Mouse (Mus musculus) liver, embryonic 15.5 days (tissue): ENCODE data around the gene Abhd10. TPM values are rescaled to one million over a fixed set of nuclear protein-coding genes. Genes with fewer than 3 reads are reported as not detected.
A peak's percentile ranks its signal among the peaks of the same experiment; 100 is the strongest.

ENCODE experiments used
- ATAC-seq: fragments of 200-750 bp; cut with Nextera tagmentation; 2 replicates; pipeline ENCODE4 v1.8.0; 2017; ENCODE audit warnings: moderate number of reproducible peaks, mild to moderate bottlenecking, moderate library complexity; ENCODE audit not compliant: insufficient read depth
- H3K27ac ChIP-seq: fragments of 300-500 bp; sonication (generic); replicated peaks from 2 replicates; pipeline ENCODE4 v1.5.1; 2015; ENCODE audit warnings: mild to moderate bottlenecking, inconsistent platforms
- H3K27me3 ChIP-seq: fragments of 300-500 bp; sonication (generic); 2 replicates; pipeline ENCODE4 v1.6.1; 2015; ENCODE audit warnings: mild to moderate bottlenecking, inconsistent platforms
- H3K36me3 ChIP-seq: fragments of 300-500 bp; sonication (generic); replicated peaks from 2 replicates; pipeline ENCODE4 v1.6.1; 2015; ENCODE audit warnings: moderate library complexity, mild to moderate bottlenecking, inconsistent platforms
- H3K4me1 ChIP-seq: fragments of 300-500 bp; sonication (generic); replicated peaks from 2 replicates; pipeline ENCODE4 v1.6.1; 2015; ENCODE audit warnings: inconsistent platforms
- H3K4me2 ChIP-seq: fragments of 300-500 bp; sonication (generic); 2 replicates; pipeline ENCODE4 v1.6.1; 2015; ENCODE audit warnings: moderate library complexity, mild to moderate bottlenecking, inconsistent platforms
- H3K4me3 ChIP-seq: fragments of 300-500 bp; sonication (generic); replicated peaks from 2 replicates; pipeline ENCODE4 v1.5.1; 2015; ENCODE audit warnings: mild to moderate bottlenecking, inconsistent platforms
- H3K9ac ChIP-seq: fragments of 300-500 bp; sonication (generic); 2 replicates; pipeline ENCODE4 v1.6.1; 2015; ENCODE audit warnings: moderate library complexity, mild to moderate bottlenecking, inconsistent platforms
- H3K9me3 ChIP-seq: fragments of 300-500 bp; sonication (generic); replicated peaks from 2 replicates; pipeline ENCODE4 v1.6.1; 2016; ENCODE audit warnings: inconsistent platforms
- WGBS: fragments of 180-500 bp; shearing (Covaris S2); methylation state at CpG from one replicate; pipeline ENCODE4 v1.1.7; 2015; ENCODE audit warnings: mixed read lengths; ENCODE audit not compliant: insufficient replicate concordance; 5-methylcytosine and 5-hydroxymethylcytosine counted together
- polyA plus RNA-seq: library from polyadenylated mRNA; unstranded; fragments of >200 nt; fragmentation: Nextera tagmentation; extraction: Ambion mirVana; gene quantifications from 2 replicates; pipeline ENCODE4 v1.2.1, GENCODE M21; 2015

Abhd10 gene
- polyA plus RNA-seq, 1 experiment from 2014 or later = 15.9 TPM

DNA sequence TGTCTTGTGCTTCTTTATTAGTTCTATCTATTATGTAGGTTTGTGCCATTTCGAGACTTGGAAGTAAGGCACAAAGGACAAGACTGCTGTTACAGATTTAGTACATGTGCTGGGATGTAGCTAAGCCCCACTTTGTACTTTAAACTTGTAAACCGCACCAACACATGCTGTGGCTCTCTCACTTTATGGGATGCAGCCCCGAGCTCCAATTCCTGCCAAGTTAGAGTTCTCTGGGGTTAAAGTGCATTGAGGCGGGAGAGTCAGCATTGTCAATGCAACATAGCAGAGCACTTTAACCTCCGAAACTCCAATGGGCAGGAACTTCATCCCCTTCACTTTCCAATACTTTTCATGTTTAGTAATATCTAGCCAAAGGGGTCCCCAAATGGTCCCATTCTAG is 13.6 kb downstream of the Abhd10 start:
- no peak for ATAC-seq
- Histone ChIP-seq H3K27ac (no peak overlapping the region), H3K9ac (no peak overlapping the region)

DNA sequence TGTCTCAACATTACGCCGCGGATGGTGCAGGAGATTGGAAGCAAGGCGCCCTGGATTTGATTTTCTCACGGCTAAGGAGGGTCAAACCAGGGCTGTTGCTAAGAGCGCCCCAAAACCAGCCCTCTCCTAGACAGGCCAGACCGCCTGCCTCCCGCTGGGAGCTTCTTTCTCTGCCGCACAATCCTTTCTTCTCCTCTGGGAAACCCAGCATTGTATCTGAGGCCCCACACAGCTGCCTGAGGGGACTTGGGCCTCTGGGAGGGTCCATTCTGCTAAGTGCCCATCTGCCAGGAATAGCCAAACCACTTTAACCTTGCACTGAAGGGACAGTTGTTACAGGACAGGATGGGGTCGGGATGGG is 18.0 kb downstream of the Abhd10 start:
- Histone ChIP-seq H3K27me3 (peaks cover 26% of the 10 kb centered on the region), H3K4me3 (peak overlapping the region; percentile 36), H3K36me3 (peaks cover 4% of the 10 kb centered on the region; the same call in 1 of the 2 replicates), H3K4me2 (peak overlapping the region; percentile 61), H3K27ac (no peak overlapping the region), H3K9ac (no peak overlapping the region), H3K9me3 (no peaks in the 10 kb centered on the region), H3K4me1 (peaks cover 11% of the 10 kb centered on the region; the same call in 1 of the 2 replicates)
- 7% methylated on average over 10 of the region's 10 CpGs for WGBS
- no peak for ATAC-seq

More for the DNA sequence above, 13.6 kb downstream of the Abhd10 start:
- peaks cover 28% of the 10 kb centered on the region for H3K36me3 ChIP-seq
- H3K4me1 ChIP-seq = peaks cover 7% of the 10 kb centered on the region; the same call in 1 of the 2 replicates
- peaks cover 15% of the 10 kb centered on the region for H3K27me3 ChIP-seq
- no peaks in the 10 kb centered on the region for H3K9me3 ChIP-seq
- no peak overlapping the region for H3K4me3 ChIP-seq
- no peak overlapping the region for H3K4me2 ChIP-seq
- 67% methylated on average over 5 of the region's 5 CpGs for WGBS

DNA sequence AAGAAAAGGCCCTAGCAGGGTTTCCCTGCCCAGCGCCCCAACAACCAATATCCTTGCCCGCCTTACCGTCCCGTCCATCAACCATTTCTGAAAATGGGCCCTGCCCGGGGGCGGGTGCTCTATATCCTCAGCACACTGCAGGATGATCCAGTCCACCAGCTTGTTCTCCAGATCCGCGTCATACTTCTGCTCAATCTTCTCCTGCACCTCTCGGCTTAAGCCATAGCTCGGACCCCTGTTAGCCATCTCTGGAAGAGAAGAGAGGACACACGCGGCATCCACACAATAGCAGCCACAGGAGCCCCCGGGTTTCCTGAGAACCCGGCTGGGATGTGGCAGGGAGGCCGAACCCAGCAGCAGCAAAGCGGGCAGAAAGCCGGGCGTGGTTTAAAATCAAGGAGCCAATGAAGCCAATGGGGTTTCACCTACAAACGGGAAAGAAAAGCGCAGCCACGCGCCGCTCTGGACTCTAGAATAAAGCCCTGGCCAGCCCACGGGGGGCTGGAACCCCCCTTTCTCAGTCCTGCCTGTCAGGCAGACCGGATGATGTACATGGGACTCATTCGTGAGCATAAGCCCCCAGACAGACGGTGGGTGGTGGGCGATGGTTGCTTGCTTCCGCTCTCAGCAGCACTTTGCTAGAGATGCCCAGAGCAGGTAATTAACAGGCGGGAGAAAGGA is 18.6 kb downstream of the Abhd10 start, which contains the start of gene Tagln3:
Gene Tagln3 (minus strand): TSS at position 548 of the 681 bp plus-strand sequence.
- peaks cover 11% of the 10 kb centered on the region; the same call in 1 of the 2 replicates for H3K4me1 ChIP-seq
- no peak for ATAC-seq
- no peak within 1 kb of the TSS for H3K27ac ChIP-seq
- peak within 1 kb of the TSS; percentile 61 for H3K4me2 ChIP-seq
- no peak within 1 kb of the TSS for H3K9ac ChIP-seq
- WGBS = 3% methylated on average over 30 of the region's 30 CpGs
- 0 out of 2 replicates have a peak, but pooled peaks cover 4% of the 10 kb centered on the region for H3K36me3 ChIP-seq
- no peaks in the 10 kb centered on the region for H3K9me3 ChIP-seq
- H3K27me3 ChIP-seq = peaks cover 26% of the 10 kb centered on the region
- H3K4me3 ChIP-seq = peak within 1 kb of the TSS; percentile 36

DNA sequence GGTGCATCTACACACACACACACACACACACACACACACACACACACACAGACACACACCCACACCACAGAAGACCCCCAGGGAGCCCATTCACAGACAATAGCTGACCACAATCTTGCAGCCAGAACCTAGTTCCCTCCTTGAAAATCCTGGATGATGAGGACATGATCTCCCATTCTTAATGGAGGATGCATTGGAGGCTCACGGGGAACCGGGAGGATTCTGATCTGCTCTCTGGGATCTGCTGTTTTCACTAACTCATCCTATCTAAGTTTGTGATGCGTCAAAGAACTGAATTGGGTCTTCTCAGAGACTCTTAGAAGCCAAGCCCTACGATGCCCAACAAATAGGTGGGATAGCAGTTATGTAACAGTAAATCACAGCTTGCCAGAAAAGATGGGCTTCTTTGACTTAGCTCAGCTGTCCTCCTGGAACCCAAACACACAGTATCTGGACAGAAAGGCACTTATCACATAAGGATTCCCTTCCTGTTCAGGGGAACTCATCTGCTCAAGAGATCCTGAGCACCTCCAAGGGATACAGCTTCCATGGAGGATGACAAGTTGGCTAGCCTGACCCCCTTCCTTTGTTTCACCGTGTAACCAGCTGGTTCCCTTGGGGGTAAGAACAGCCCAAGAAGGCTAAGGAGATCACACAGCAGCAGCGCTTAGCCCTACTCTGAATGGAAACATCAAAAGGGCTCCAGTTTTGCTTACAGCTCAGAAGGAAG is 19.4 kb downstream of the Abhd10 start:
- H3K9me3 ChIP-seq = no peaks in the 10 kb centered on the region
- peaks cover 26% of the 10 kb centered on the region for H3K27me3 ChIP-seq
- H3K27ac ChIP-seq = no peak overlapping the region
- WGBS = 57% methylated on average over 6 of the region's 6 CpGs
- H3K4me2 ChIP-seq = no peak overlapping the region; the same call in 1 of the 2 replicates
- H3K4me1 ChIP-seq = peaks cover 11% of the 10 kb centered on the region; the same call in 1 of the 2 replicates
- no peak overlapping the region for H3K4me3 ChIP-seq
- 0 out of 2 replicates have a peak, but pooled peaks cover 2% of the 10 kb centered on the region for H3K36me3 ChIP-seq
- H3K9ac ChIP-seq = no peak overlapping the region
- no peak for ATAC-seq

DNA sequence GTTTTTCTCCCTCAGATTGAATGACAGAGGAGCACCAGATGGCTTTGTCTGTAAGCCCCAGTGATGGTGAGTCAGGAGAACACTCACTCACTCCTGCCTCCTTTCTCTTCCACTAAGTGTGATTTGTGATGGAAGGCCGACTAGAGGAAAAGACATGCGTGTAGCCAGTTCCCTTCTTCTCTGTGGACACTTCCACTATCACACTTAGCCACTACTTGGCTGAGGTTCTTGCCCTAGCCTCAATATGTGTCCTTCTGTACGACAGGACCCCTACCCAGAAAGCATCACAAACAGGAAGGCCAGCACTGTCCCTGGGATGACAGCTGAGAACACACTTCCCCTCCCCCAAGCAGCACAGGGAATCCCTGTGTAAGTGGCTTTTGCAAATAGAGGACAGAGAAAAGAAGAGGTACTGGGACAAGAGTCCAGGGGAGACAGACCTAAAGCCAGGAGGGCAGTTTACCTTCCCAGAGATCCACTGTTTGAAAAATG is 20.2 kb downstream of the Abhd10 start:
- 46% methylated on average over 3 of the region's 3 CpGs for WGBS
- H3K9me3 ChIP-seq = no peaks in the 10 kb centered on the region
- H3K27me3 ChIP-seq = peaks cover 26% of the 10 kb centered on the region
- no peak overlapping the region for H3K4me3 ChIP-seq
- ATAC-seq = no peak
- no peak overlapping the region for H3K27ac ChIP-seq
- H3K9ac ChIP-seq = no peak overlapping the region
- no peaks in the 10 kb centered on the region for H3K36me3 ChIP-seq
- H3K4me2 ChIP-seq = no peak overlapping the region
- H3K4me1 ChIP-seq = peaks cover 11% of the 10 kb centered on the region; the same call in 1 of the 2 replicates

DNA sequence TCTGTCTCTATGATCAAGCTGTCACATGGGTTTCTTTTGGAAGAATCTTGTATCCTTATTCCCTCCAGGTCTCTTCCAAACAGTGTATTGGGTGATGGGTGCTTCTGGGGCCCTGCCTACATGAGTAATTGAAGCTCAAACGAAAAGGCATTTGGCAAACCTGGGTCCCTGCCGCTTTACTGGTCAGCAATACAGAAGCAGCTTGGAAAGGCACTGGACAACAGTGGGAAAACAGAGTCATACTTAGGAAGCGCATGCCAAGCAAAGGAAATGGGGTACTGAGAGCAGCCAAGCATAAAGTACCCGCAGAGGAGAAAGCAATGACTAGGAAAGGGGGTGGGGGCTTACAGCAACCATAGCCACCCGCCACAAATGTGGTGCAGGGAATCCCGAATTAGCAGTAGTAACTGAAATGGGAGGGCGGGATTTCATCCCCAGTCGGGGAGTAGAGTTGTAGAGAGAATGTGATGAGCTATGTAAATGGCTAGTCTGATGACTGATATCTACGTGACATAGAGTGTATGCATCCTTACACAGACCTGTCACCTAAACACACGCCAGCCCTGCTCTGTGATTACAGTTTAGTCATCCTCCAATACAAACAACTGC is 22.6 kb downstream of the Abhd10 start:
- H3K4me2 ChIP-seq = no peak overlapping the region
- H3K4me1 ChIP-seq = peaks cover 11% of the 10 kb centered on the region; the same call in 1 of the 2 replicates
- no peaks in the 10 kb centered on the region for H3K36me3 ChIP-seq
- H3K4me3 ChIP-seq = no peak overlapping the region
- no peaks in the 10 kb centered on the region for H3K9me3 ChIP-seq
- ATAC-seq = no peak
- H3K27ac ChIP-seq = no peak overlapping the region
- no peak overlapping the region for H3K9ac ChIP-seq
- peaks cover 20% of the 10 kb centered on the region for H3K27me3 ChIP-seq
- WGBS = 60% methylated on average over 10 of the region's 10 CpGs

DNA sequence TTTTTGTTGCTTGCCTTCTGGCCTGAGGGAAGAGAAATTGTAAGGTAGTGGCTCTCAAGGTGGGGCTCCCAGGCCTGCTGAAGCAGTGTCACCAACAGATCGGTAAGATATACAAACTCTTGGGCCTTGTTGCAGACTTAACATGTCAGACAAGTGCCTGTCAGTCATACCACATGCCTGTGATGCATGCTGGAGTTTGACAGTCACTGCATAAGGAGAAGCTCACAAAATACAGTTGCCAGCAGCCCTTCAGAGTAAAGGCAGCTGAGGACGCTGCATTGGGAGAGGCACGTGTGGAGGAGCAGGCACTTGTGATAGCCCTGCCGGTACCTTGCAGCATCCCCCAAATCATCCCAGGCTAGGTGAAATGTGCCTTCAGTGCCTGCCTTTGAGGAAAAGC is 24.5 kb downstream of the Abhd10 start:
- no peak overlapping the region for H3K4me3 ChIP-seq
- WGBS = 74% methylated on average over 4 of the region's 4 CpGs
- peaks cover 2% of the 10 kb centered on the region for H3K27me3 ChIP-seq
- no peak for ATAC-seq
- H3K9me3 ChIP-seq = no peaks in the 10 kb centered on the region
- H3K27ac ChIP-seq = no peak overlapping the region
- H3K4me2 ChIP-seq = no peak overlapping the region
- H3K9ac ChIP-seq = no peak overlapping the region
- H3K4me1 ChIP-seq = no peaks in the 10 kb centered on the region
- no peaks in the 10 kb centered on the region for H3K36me3 ChIP-seq

DNA sequence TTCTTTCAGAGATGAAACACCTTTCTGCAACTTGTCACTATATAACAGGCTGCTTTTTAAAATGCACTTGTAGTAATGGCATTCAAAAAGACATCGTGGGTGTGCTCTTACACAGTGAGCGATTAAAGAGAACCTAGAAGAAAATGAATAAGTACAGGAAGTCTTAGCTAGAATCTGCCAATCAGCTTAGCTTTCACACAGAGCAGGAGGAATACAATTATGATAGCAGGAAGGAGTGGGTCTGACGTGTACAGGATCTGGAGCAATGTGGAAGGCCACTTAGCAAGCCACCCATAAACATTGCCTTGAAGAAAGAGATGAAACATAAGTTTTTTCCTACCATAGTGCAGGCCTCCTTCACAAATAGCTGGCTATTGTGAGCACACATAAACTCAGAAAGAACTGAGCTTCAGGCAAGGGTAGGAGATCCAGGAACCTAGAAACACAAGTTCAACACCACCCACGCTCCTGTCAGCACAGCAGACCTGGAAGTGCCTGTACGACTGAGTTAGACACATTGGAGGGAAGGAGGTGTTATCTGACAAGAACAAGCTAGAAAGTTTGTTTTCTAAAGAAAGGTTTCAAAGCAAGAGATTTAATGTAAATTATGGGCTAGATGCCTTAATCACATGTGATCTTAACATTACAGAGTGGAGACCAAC is 28.1 kb downstream of the Abhd10 start:
- no peak overlapping the region for H3K4me2 ChIP-seq
- no peak overlapping the region for H3K9ac ChIP-seq
- H3K27ac ChIP-seq = no peak overlapping the region
- no peak overlapping the region for H3K4me3 ChIP-seq
- H3K27me3 ChIP-seq = no peaks in the 10 kb centered on the region
- no peak for ATAC-seq
- H3K4me1 ChIP-seq = no peaks in the 10 kb centered on the region
- 58% methylated on average over 5 of the region's 5 CpGs for WGBS
- H3K36me3 ChIP-seq = no peaks in the 10 kb centered on the region
- no peaks in the 10 kb centered on the region for H3K9me3 ChIP-seq

DNA sequence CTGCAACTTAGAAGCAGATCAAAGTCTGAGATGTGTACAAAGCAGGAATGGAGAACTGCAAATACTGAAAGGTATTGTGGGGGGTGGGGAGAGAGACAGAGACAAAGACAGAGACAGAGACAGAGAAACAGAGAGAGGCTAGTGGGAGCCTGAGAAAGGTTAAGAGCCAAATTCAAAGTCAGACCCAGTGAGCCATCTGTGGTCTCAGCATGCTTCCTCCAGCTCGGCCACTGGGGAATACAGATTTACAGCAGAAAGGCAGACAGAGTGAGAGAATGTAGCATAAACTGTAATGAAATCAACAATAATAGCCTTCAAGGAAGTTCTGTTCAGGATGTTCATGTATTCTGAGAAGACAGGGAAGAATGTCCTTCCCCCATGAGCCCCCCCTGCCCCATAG is 28.9 kb downstream of the Abhd10 start:
- ATAC-seq = no peak
- 37% methylated on average over 1 of the region's 1 CpGs for WGBS
- Histone ChIP-seq H3K36me3 (no peaks in the 10 kb centered on the region), H3K4me2 (no peak overlapping the region), H3K4me1 (no peaks in the 10 kb centered on the region), H3K27me3 (no peaks in the 10 kb centered on the region), H3K9ac (no peak overlapping the region), H3K9me3 (no peaks in the 10 kb centered on the region), H3K4me3 (no peak overlapping the region), H3K27ac (no peak overlapping the region)

DNA sequence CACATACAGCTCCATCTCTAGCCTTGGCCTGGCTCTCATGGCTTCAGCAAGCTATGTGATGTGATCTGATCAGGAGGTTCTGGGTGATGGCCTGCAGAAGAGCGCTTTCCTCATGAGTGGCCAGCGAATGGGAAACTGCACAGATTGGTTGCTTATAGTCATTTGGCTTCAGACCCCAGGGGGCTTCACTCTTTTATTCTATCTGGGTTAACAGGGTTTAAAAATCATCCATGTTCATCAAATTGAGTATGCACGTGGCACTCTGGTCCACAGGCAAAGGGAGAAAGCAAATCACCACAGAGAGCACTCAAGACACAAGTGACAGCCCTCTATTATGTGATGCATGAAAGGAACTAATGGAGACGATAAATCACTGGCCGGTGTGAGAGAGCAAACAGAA is 29.5 kb downstream of the Abhd10 start:
- no peak for ATAC-seq
- H3K36me3 ChIP-seq = no peaks in the 10 kb centered on the region
- WGBS = 73% methylated on average over 5 of the region's 5 CpGs
- H3K4me1 ChIP-seq = no peaks in the 10 kb centered on the region
- H3K9me3 ChIP-seq = no peaks in the 10 kb centered on the region
- no peaks in the 10 kb centered on the region for H3K27me3 ChIP-seq
- no peak overlapping the region for H3K27ac ChIP-seq
- H3K4me2 ChIP-seq = no peak overlapping the region
- no peak overlapping the region for H3K9ac ChIP-seq
- no peak overlapping the region for H3K4me3 ChIP-seq
